Mouse (Mus musculus) MEL (cell line): Measurements from ENCODE around the gene Cenpn. TPM values are rescaled to one million over a fixed set of nuclear protein-coding genes. Genes with fewer than 3 reads are reported as not detected.

Source experiments
- DNase-seq: peaks from one replicate; pipeline ENCODE4 v3.0.0; 2011; ENCODE audit warnings: low read depth, low spot score
- H3K27ac ChIP-seq: 2 replicates; pipeline ENCODE4 v1.5.1; 2012; ENCODE audit warnings: low read depth, mild to moderate bottlenecking, control low read depth, low read length, moderate library complexity; ENCODE audit not compliant: control insufficient read depth
- H3K27me3 ChIP-seq, 2 experiments: fragments of 150-350 bp in 1 of 2; sonication (generic) in 1 of 2; 2 replicates each; pipeline ENCODE4 v1.6.1; 2012; ENCODE audit warnings: low read length in 2 of 2, mild to moderate bottlenecking in 2 of 2, improper control_type of control experiment in 1 of 2, moderate library complexity in 1 of 2; ENCODE audit not compliant: insufficient read depth in 2 of 2, control insufficient read depth in 1 of 2
- H3K36me3 ChIP-seq, 2 experiments: 2 replicates each; pipeline ENCODE4 v1.6.1; 2012 to 2014; ENCODE audit warnings: low read length in 2 of 2, improper control_type of control experiment in 1 of 2, inconsistent platforms in 1 of 2, mild to moderate bottlenecking in 1 of 2; ENCODE audit not compliant: insufficient read depth in 2 of 2, control insufficient read depth in 1 of 2
- H3K4me1 ChIP-seq, 2 experiments: fragments of 150-350 bp in 1 of 2; sonication (generic) in 1 of 2; 2 replicates each; pipeline ENCODE4 v1.6.1; 2012; ENCODE audit warnings: low read length in 2 of 2, improper control_type of control experiment in 1 of 2, mild to moderate bottlenecking in 1 of 2; ENCODE audit not compliant: insufficient read depth in 2 of 2, control insufficient read depth in 1 of 2
- H3K4me3 ChIP-seq, 2 experiments: fragments of 150-350 bp in 1 of 2; sonication (generic) in 1 of 2; 2 replicates each; pipeline ENCODE4 v1.5.1; 2012; ENCODE audit warnings: low read depth in 2 of 2, low read length in 2 of 2, mild to moderate bottlenecking in 2 of 2, moderate library complexity in 2 of 2, control low read depth in 1 of 2, improper control_type of control experiment in 1 of 2; ENCODE audit not compliant: control insufficient read depth in 1 of 2, insufficient read depth in 1 of 2
- H3K79me2 ChIP-seq: 2 replicates; pipeline ENCODE4 v1.6.1; 2012; ENCODE audit warnings: mild to moderate bottlenecking, low read length, moderate library complexity; ENCODE audit not compliant: control insufficient read depth, poor library complexity, insufficient read depth
- H3K9ac ChIP-seq: 2 replicates; pipeline ENCODE4 v1.6.1; 2012; ENCODE audit warnings: low read depth, mild to moderate bottlenecking, control low read depth, low read length, moderate library complexity; ENCODE audit not compliant: control insufficient read depth, poor library complexity, severe bottlenecking
- H3K9me3 ChIP-seq: fragments of 150-350 bp; sonication (generic); replicated peaks from 2 replicates; pipeline ENCODE4 v1.6.1; 2012; ENCODE audit warnings: mild to moderate bottlenecking, low read length, improper control_type of control experiment, moderate library complexity; ENCODE audit not compliant: insufficient read depth
- BHLHE40 ChIP-seq: IDR thresholded peaks from 2 replicates; pipeline ENCODE4 v1.6.1; 2012; ENCODE audit warnings: low read depth, mild to moderate bottlenecking, inconsistent platforms, low read length, improper control_type of control experiment, borderline replicate concordance
- E2F4 ChIP-seq: IDR thresholded peaks from 2 replicates; pipeline ENCODE4 v1.6.1; 2011; ENCODE audit warnings: low read depth, low read length, improper control_type of control experiment, borderline replicate concordance
- ELF1 ChIP-seq: IDR thresholded peaks from 2 replicates; pipeline ENCODE4 v1.6.1; 2014; ENCODE audit warnings: low read depth, mild to moderate bottlenecking, inconsistent platforms, low read length, improper control_type of control experiment, moderate library complexity
- ETS1 ChIP-seq: IDR thresholded peaks from 2 replicates; pipeline ENCODE4 v1.6.1; 2012; ENCODE audit warnings: low read depth, mild to moderate bottlenecking, inconsistent platforms, low read length, improper control_type of control experiment, moderate library complexity
- GABPA ChIP-seq: IDR thresholded peaks from 2 replicates; pipeline ENCODE4 v1.6.1; 2012; ENCODE audit warnings: low read depth, mild to moderate bottlenecking, inconsistent platforms, low read length, improper control_type of control experiment, moderate library complexity
- GATA1 ChIP-seq: IDR thresholded peaks from 2 replicates; pipeline ENCODE4 v1.6.1; 2011; ENCODE audit warnings: low read depth, low read length, improper control_type of control experiment
- JUND ChIP-seq: IDR thresholded peaks from 2 replicates; pipeline ENCODE4 v1.6.1; 2011; ENCODE audit warnings: low read depth, mild to moderate bottlenecking, improper control_type of control experiment, low read length
- KAT2A ChIP-seq: conservative IDR thresholded peaks from 2 replicates; pipeline ENCODE4 v1.6.1; 2012; ENCODE audit warnings: low read depth, low read length, improper control_type of control experiment, inconsistent platforms
- MAFK ChIP-seq: IDR thresholded peaks from 2 replicates; pipeline ENCODE4 v1.6.1; 2011; ENCODE audit warnings: low read depth, mild to moderate bottlenecking, low read length, improper control_type of control experiment, borderline replicate concordance
- MAX ChIP-seq: IDR thresholded peaks from 2 replicates; pipeline ENCODE4 v1.6.1; 2011; ENCODE audit warnings: low read length, improper control_type of control experiment
- MXI1 ChIP-seq: IDR thresholded peaks from 2 replicates; pipeline ENCODE4 v1.6.1; 2011; ENCODE audit warnings: mild to moderate bottlenecking, low read depth, low read length, improper control_type of control experiment
- MYC ChIP-seq: IDR thresholded peaks from 2 replicates; pipeline ENCODE4 v1.6.1; 2011; ENCODE audit warnings: low read depth, mild to moderate bottlenecking, low read length, improper control_type of control experiment, moderate library complexity
- NELFE ChIP-seq: IDR thresholded peaks from 2 replicates; pipeline ENCODE4 v1.6.1; 2011; ENCODE audit warnings: low read depth, low read length, improper control_type of control experiment
- NRF1 ChIP-seq: IDR thresholded peaks from 2 replicates; pipeline ENCODE4 v1.6.1; 2014; ENCODE audit warnings: low read depth, mild to moderate bottlenecking, inconsistent platforms, low read length, improper control_type of control experiment, moderate library complexity; ENCODE audit not compliant: poor library complexity, insufficient read depth, severe bottlenecking
- POLR2AphosphoS2 ChIP-seq: IDR thresholded peaks from 2 replicates; pipeline ENCODE4 v1.6.1; 2011; ENCODE audit warnings: low read length, improper control_type of control experiment
- RAD21 ChIP-seq: IDR thresholded peaks from 2 replicates; pipeline ENCODE4 v1.6.1; 2011; ENCODE audit warnings: mild to moderate bottlenecking, low read depth, low read length, improper control_type of control experiment
- RCOR1 ChIP-seq: IDR thresholded peaks from 2 replicates; pipeline ENCODE4 v1.6.1; 2012; ENCODE audit warnings: low read depth, mild to moderate bottlenecking, inconsistent platforms, low read length, improper control_type of control experiment
- SIN3A ChIP-seq: IDR thresholded peaks from 2 replicates; pipeline ENCODE4 v1.6.1; 2012; ENCODE audit warnings: low read length, improper control_type of control experiment, inconsistent platforms
- SMC3 ChIP-seq: IDR thresholded peaks from 2 replicates; pipeline ENCODE4 v1.6.1; 2011; ENCODE audit warnings: low read depth, low read length, improper control_type of control experiment
- TCF12 ChIP-seq: IDR thresholded peaks from 2 replicates; pipeline ENCODE4 v1.6.1; 2014; ENCODE audit warnings: low read depth, mild to moderate bottlenecking, inconsistent platforms, low read length, improper control_type of control experiment, moderate library complexity
- USF1 ChIP-seq: IDR thresholded peaks from 2 replicates; pipeline ENCODE4 v1.6.1; 2014; ENCODE audit warnings: low read depth, mild to moderate bottlenecking, inconsistent platforms, low read length, improper control_type of control experiment, moderate library complexity
- USF2 ChIP-seq, 2 experiments: IDR thresholded peaks; 2 replicates each; pipeline ENCODE4 v1.6.1; 2011 to 2012; ENCODE audit warnings: improper control_type of control experiment in 2 of 2, low read length in 2 of 2, borderline replicate concordance in 1 of 2, inconsistent platforms in 1 of 2, low read depth in 1 of 2, mild to moderate bottlenecking in 1 of 2; ENCODE audit not compliant: insufficient read depth in 1 of 2
- ZKSCAN1 ChIP-seq: IDR thresholded peaks from 2 replicates; pipeline ENCODE4 v1.6.1; 2012; ENCODE audit warnings: low read depth, mild to moderate bottlenecking, inconsistent platforms, low read length, improper control_type of control experiment, moderate library complexity
- ZNF384 ChIP-seq: IDR thresholded peaks from 2 replicates; pipeline ENCODE4 v1.6.1; 2012; ENCODE audit warnings: low read depth, mild to moderate bottlenecking, inconsistent platforms, low read length, improper control_type of control experiment
- polyA plus RNA-seq, 2 experiments: library from polyadenylated mRNA; stranded (reverse) in 1 of 2; unstranded in 1 of 2; fragments of >175 nt in 1 of 2; fragments of >200 nt in 1 of 2; gene quantifications; 2 replicates each; pipeline versions ENCODE4 v1.2.1 to v1.2.4; 2012; ENCODE audit warnings: low replicate concordance in 2 of 2, low read depth in 1 of 2; ENCODE audit not compliant: insufficient read length in 2 of 2, insufficient read depth in 1 of 2, missing spikeins in 1 of 2
- total RNA-seq: library from RNA; depleted of rRNA; stranded (reverse); fragments of 300-350 nt; gene quantifications from 2 replicates; pipeline ENCODE4 v1.2.3, GENCODE M21; 2012

Cenpn gene
- total and polyA plus RNA-seq, 3 experiments, result 41.8 to 59.5 TPM; not detected in 1

DNA sequence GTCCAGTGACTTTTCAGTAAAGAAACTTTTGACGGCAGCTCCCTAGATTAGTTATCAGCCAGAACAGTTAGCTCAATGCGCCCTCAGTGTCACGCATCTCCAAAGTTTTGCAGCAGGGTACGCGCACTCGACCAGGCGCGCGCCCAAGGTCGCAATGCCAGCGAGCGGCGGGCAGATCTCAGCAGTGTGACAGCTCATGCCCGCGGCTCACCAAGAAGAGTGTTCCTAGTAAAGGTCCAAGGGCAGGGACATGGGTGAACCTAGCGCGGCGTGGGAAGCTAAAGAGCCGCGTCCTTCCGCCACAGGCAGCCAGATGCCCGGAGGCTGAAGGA lies 559 bp upstream of the Cenpn start:
- Histone ChIP-seq H3K79me2 (peaks cover 15% of the 10 kb centered on the region), H3K4me1 (peaks cover 3 to 18% of the 10 kb centered on the region in 2 experiments), H3K27ac (peak overlapping the region; percentile 86), H3K9ac (peak overlapping the region; percentile 97), H3K4me3 (peak overlapping the region; percentile 80 to 96), H3K9me3 (no peaks in the 10 kb centered on the region), H3K36me3 (peaks cover 0 to 18% of the 10 kb centered on the region in 2 experiments; a peak in 2 of 4 replicates), H3K27me3 (no peaks in the 10 kb centered on the region)
- no peak for TF ChIP-seq NELFE
- TF ChIP-seq GABPA, result no peak
- no peak for TF ChIP-seq SMC3
- peak; percentile 47; the same call in 1 of the 2 replicates for TF ChIP-seq SIN3A
- TF ChIP-seq MAX, result peak; percentile 43; the same call in 1 of the 2 replicates
- TF ChIP-seq GATA1, result 0 out of 2 replicates have a peak, but pooled peaks have one; percentile 11
- no peak for TF ChIP-seq POLR2AphosphoS2
- no peak for TF ChIP-seq KAT2A
- 0 out of 2 replicates have a peak, but pooled peaks have one; percentile 4 for TF ChIP-seq ETS1
- no peak for TF ChIP-seq ZKSCAN1
- peak; percentile 87 for TF ChIP-seq MXI1
- TF ChIP-seq TCF12, result no peak
- DNase-seq, result no peak

DNA sequence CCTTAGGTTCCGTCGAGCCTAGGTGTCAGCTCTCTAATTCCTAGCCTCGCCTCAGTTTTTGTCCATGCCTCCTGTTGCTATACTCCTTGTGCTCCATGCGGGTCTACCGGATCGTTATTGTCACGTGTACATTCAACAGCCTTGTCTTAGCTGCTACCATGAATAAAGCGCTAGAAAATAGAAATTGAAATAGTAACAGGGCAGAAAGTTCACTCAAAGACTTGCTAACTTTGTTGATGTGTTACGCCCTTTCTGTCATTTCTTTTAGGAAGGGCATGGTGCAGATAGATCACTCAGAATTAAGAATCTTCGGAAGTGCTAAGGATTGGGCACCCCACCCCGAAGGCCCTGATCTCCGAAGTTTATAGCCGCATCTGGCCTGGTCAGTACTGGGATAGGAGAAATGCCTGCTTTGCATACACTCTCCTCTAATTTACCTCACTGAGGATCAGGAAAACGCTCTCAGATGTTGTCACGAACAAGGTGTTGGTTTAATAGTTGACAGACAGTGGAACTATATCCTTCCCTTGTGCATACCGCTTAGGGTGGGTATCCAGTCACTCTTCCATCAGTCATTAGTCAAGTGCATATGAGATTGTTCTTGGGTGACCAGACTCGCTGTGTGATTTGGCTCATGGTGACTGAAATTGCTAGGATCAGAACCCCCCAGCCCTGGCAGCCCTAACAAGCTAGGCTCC lies 679 bp downstream of the Cenpn start:
- DNase-seq, result peak; percentile 12
- peaks cover 0 to 17% of the 10 kb centered on the region in 2 experiments; a peak in 2 of 4 replicates for H3K36me3 ChIP-seq
- peak overlapping the region; percentile 95 for H3K27ac ChIP-seq

More for the DNA sequence above, 679 bp downstream of the Cenpn start:
- H3K4me3 ChIP-seq, result peak overlapping the region; percentile 88 to 96
- H3K79me2 ChIP-seq, result peaks cover 15% of the 10 kb centered on the region
- peaks cover 2 to 18% of the 10 kb centered on the region in 2 experiments for H3K4me1 ChIP-seq
- peak; percentile 75; the same call in 1 of the 2 replicates for TF ChIP-seq MYC
- no peak for TF ChIP-seq GABPA
- no peak for TF ChIP-seq SMC3
- no peak for TF ChIP-seq NRF1
- 0 out of 4 replicates have a peak, but pooled peaks of 1 of the 2 experiments have one; percentile 24 for TF ChIP-seq USF2 (IDR thresholded peaks at IDR 0.05; ENCODE audit: borderline replicate concordance in 1 of 2, insufficient read depth in 1 of 2, low read depth in 1 of 2, low read length in 2 of 2)
- no peak for TF ChIP-seq ZNF384
- no peak for TF ChIP-seq GATA1
- TF ChIP-seq RCOR1, result no peak
- TF ChIP-seq MAX, result peak; percentile 83
- no peak for TF ChIP-seq RAD21
- no peak for TF ChIP-seq E2F4
- TF ChIP-seq KAT2A, result no peak
- TF ChIP-seq BHLHE40, result no peak
- peak; percentile 97 for TF ChIP-seq MXI1
- peak; percentile 71; the same call in 1 of the 2 replicates for TF ChIP-seq USF1
- no peak for TF ChIP-seq JUND
- no peak for TF ChIP-seq NELFE
- no peak for TF ChIP-seq ELF1
- no peak for TF ChIP-seq MAFK
- no peak for TF ChIP-seq ZKSCAN1
- H3K27me3 ChIP-seq, result no peaks in the 10 kb centered on the region
- H3K9me3 ChIP-seq, result no peaks in the 10 kb centered on the region
- peak overlapping the region; percentile 97 for H3K9ac ChIP-seq
